Mouse (Mus musculus): ENCODE measurements around the gene Tmem170. TPM values are rescaled to one million over a fixed set of nuclear protein-coding genes. Genes with fewer than 3 reads are reported as not detected.

Gene Tmem170
- 7.9 and 8.9 TPM in 2 replicates for polyA plus RNA-seq (2016; fragmentation: Nextera tagmentation; extraction: Ambion mirVana)

GRCm38 (mm10) chr8:111876355-111876948, at the start of gene Tmem170:
Tmem170 (minus strand) TSS chr8:111876750.
- DNase-seq (ENCODE audit: low spot score), result peak; percentile 98
- Histone ChIP-seq H3K27ac (peak within 1 kb of the TSS; percentile 93), H3K9me3 (replicated peaks) (no peaks in the 10 kb centered on the region), H3K27me3 (ENCODE audit: low read depth, poor library complexity, severe bottlenecking) (no peaks in the 10 kb centered on the region), H3K36me3 (0 out of 2 replicates have a peak, but pooled peaks cover 6% of the 10 kb centered on the region), H3K4me1 (peaks cover 10% of the 10 kb centered on the region), H3K4me3 (peak within 1 kb of the TSS; percentile 87)
- under 1% methylated on average over 53 of the region's 53 CpGs for WGBS

DNA sequence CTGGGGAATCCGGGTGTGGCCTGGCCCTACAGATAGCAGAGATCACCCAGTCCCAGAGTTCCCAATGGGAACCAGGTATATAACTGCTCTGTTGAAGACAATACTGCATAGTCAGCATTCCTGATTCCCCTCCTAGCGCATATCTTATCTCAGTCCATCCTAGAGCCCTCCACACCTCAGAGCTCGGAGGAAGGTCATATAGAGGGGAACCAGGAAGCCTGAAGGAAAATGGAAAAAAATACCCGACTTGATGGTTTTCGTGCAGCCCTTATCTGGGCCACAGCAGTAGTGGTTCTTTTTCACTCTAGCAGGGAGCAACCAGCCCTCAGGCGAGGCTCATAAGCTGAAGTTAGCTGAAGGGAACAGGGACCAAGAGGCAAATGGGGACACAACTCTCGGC, 48.4 kb upstream of the Tmem170 start:
- WGBS, result 79% methylated on average over 7 of the region's 7 CpGs
- H3K4me1 ChIP-seq, result no peaks in the 10 kb centered on the region
- no peak overlapping the region for H3K4me3 ChIP-seq
- H3K9me3 ChIP-seq (replicated peaks), result no peaks in the 10 kb centered on the region
- H3K36me3 ChIP-seq, result no peaks in the 10 kb centered on the region
- no peaks in the 10 kb centered on the region for H3K27me3 ChIP-seq (ENCODE audit: low read depth, poor library complexity, severe bottlenecking)
- no peak overlapping the region for H3K27ac ChIP-seq
- no peak for DNase-seq (ENCODE audit: low spot score)

DNA sequence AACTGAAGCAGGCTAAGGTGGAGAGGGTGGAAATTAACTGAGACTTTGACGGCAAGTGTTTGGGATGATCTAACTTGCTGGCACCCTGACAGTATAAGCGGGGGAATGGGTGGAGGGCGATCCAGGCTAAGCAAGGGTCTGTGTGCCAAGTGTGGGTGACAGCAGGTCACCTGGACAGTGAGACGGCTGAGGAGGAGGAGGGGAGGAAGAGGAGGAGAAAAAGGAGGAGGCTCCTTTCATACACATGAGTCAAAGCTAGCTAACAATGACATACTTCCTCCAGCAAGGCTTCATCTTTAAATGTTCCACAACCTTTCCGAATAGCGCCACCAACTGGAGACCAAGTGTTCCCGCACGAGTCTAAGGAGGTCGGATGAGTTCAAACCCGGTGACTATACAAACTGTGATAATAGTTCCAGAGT, 46.8 kb upstream of the Tmem170 start:
- no peak overlapping the region for H3K4me3 ChIP-seq
- H3K36me3 ChIP-seq, result peaks cover 6% of the 10 kb centered on the region
- H3K4me1 ChIP-seq, result no peaks in the 10 kb centered on the region
- DNase-seq (ENCODE audit: low spot score), result no peak
- 35% methylated on average over 10 of the region's 10 CpGs for WGBS
- H3K9me3 ChIP-seq (replicated peaks), result no peaks in the 10 kb centered on the region
- H3K27ac ChIP-seq, result no peak overlapping the region
- no peaks in the 10 kb centered on the region for H3K27me3 ChIP-seq (ENCODE audit: low read depth, poor library complexity, severe bottlenecking)

DNA sequence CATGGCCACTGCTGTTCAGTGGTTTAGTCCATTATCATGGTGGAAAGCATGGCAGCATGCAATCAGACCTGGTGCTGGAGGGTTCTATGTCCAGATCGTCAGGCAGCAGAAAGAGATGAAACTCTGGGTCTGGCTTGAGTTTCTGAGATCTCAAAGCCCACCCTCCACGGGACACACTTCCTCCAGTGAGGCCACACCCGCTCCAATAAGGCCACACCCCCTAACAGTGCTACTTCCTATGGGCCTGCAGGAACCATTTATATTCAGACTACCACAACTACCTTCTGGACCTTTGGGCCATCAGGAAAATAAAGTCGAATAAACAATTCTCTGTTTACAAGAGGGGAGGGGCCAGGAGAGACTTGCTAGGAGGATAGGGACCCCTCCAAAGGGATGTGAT, 44.4 kb upstream of the Tmem170 start:
- H3K27me3 ChIP-seq (ENCODE audit: low read depth, poor library complexity, severe bottlenecking), result no peaks in the 10 kb centered on the region
- peaks cover 17% of the 10 kb centered on the region for H3K36me3 ChIP-seq
- H3K4me3 ChIP-seq, result no peak overlapping the region
- no peak for DNase-seq (ENCODE audit: low spot score)
- H3K9me3 ChIP-seq (replicated peaks), result no peaks in the 10 kb centered on the region
- no peaks in the 10 kb centered on the region for H3K4me1 ChIP-seq
- 84% methylated on average over 4 of the region's 4 CpGs for WGBS
- no peak overlapping the region for H3K27ac ChIP-seq

DNA sequence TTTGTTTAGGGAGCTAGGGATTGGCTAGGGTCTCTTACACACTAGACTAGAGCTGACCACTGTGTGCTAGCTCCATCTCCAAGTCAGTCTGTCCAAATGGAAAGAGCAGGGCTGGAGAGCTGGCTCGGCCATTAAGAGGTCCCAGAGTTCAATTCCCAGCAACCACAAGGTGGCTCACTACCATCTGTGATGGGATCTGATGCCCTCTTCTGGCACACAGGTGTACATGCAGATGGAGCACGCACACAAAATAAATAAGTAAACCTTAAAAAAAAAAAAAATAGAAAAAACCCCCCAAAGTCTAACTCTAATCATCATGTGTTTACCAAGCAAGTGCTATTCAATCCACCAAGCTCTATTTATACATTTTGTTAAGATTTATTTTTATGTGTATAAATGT, 43.1 kb upstream of the Tmem170 start:
- Histone ChIP-seq H3K36me3 (peaks cover 17% of the 10 kb centered on the region), H3K27me3 (ENCODE audit: low read depth, poor library complexity, severe bottlenecking) (no peaks in the 10 kb centered on the region), H3K4me3 (no peak overlapping the region), H3K9me3 (replicated peaks) (no peaks in the 10 kb centered on the region), H3K4me1 (no peaks in the 10 kb centered on the region), H3K27ac (no peak overlapping the region)
- 95% methylated on average over 2 of the region's 2 CpGs for WGBS
- no peak for DNase-seq (ENCODE audit: low spot score)

DNA sequence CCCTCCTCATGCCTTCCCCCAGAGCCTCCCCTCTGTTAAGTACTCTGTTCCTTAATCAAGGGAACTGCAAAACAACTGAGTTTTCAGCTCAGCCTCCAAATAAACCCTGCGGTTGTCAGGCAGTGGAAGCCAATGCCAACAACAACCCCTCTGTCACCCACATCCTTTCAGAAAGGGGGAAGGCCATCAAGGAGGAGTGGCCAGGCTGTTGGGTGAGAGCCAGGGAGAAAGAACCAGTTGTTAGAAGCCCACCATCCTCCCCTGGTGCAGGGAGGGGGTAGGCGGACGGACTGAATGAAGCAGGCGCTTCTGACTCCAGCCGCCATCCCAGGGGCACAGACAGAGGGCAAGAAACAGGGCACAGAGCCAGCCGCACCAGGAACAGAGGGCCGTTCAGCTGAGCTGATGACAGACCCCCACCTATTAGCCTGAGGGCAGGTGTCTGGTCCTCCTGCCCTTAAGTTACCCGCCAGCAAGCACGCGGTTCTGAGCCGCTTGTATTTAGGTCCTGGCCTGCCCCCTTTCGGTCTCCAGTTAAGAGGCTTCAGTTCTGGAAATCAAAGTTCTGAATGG, 36.4 kb upstream of the Tmem170 start:
- no peak overlapping the region for H3K4me3 ChIP-seq
- 45% methylated on average over 12 of the region's 12 CpGs for WGBS
- H3K4me1 ChIP-seq, result peaks cover 17% of the 10 kb centered on the region
- H3K36me3 ChIP-seq, result peaks cover 7% of the 10 kb centered on the region
- H3K27ac ChIP-seq, result no peak overlapping the region
- H3K9me3 ChIP-seq (replicated peaks), result no peaks in the 10 kb centered on the region
- no peak for DNase-seq (ENCODE audit: low spot score)
- H3K27me3 ChIP-seq (ENCODE audit: low read depth, poor library complexity, severe bottlenecking), result peaks cover 48% of the 10 kb centered on the region

DNA sequence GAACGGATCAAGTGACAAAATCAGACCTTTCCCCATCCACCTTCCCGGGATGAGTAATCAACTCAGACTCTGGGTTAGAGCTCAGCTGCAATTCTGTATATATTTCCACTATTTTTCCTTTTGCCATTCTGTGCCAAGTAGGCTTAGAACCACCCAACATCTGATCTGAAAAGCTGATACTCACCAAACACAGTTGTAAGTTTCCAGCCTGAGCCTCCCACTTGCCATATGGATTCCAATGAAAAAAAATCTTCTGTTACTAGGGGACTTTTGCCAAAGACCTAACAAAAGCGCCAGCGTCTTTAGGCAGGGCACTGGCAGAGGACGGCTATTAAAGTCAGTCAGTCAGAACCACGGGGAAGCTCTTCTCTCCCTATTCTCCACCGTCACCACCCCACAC, 35.0 kb upstream of the Tmem170 start:
- Histone ChIP-seq H3K36me3 (0 out of 2 replicates have a peak, but pooled peaks cover under 1% of the 10 kb centered on the region), H3K27me3 (ENCODE audit: low read depth, poor library complexity, severe bottlenecking) (peaks cover 48% of the 10 kb centered on the region), H3K4me1 (peaks cover 17% of the 10 kb centered on the region), H3K4me3 (no peak overlapping the region), H3K9me3 (replicated peaks) (no peaks in the 10 kb centered on the region), H3K27ac (no peak overlapping the region)
- WGBS, result 72% methylated on average over 7 of the region's 7 CpGs
- no peak for DNase-seq (ENCODE audit: low spot score)

- Histone ChIP-seq H3K9me3 (replicated peaks) (no peaks in the 10 kb centered on the region), H3K4me1 (peaks cover 17% of the 10 kb centered on the region), H3K36me3 (no peaks in the 10 kb centered on the region), H3K27me3 (ENCODE audit: low read depth, poor library complexity, severe bottlenecking) (peaks cover 48% of the 10 kb centered on the region), H3K27ac (peak within 1 kb of the TSS; percentile 79), H3K4me3 (peak within 1 kb of the TSS; percentile 56)
- DNase-seq (ENCODE audit: low spot score), result peak; percentile 62
- 9% methylated on average over 47 of the region's 47 CpGs for WGBS
Observed at GRCm38 (mm10) chr8:111909621-111910450, 33.3 kb upstream of the Tmem170 start, which contains the start of gene Chst5. Chst5 (minus strand) TSS chr8:111910447.

DNA sequence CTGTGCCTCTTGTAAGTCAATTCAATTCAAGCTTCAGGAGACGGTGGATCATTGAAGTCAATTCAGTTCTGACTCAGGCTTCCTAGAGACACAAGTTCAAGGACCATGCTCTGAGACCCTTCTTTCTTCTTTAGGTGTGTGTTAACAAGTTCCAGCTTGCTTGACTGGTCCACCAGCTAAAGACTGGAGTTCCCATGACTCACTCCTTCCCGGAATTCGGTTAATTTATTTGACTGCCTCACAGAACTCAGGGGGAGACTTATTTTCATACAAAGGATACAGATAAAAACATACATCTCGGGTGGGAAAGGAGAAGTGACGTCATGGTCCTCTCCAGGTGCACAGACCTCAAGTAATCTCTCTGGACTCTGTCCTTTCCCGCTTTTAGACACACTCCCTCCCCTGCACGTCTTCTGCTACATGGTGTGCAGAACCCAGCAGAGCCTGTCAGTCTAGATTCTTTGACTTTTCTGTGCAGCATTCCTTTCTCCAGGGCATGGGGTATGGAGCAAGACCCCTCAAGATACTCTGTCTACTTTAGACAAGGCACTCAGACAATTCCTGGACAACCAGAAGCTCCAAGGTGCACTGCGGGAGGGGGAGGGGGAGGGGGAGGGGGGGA, 29.1 kb upstream of the Tmem170 start:
- no peak overlapping the region for H3K4me3 ChIP-seq
- H3K9me3 ChIP-seq (replicated peaks), result no peaks in the 10 kb centered on the region
- peaks cover 23% of the 10 kb centered on the region for H3K4me1 ChIP-seq
- DNase-seq (ENCODE audit: low spot score), result no peak
- no peak overlapping the region for H3K27ac ChIP-seq
- no peaks in the 10 kb centered on the region for H3K36me3 ChIP-seq
- peaks cover 17% of the 10 kb centered on the region for H3K27me3 ChIP-seq (ENCODE audit: low read depth, poor library complexity, severe bottlenecking)
- WGBS, result 72% methylated on average over 8 of the region's 8 CpGs

- no peak for DNase-seq (ENCODE audit: low spot score)
- no peak overlapping the region for H3K4me3 ChIP-seq
- H3K27ac ChIP-seq, result no peak overlapping the region
- no peaks in the 10 kb centered on the region for H3K27me3 ChIP-seq (ENCODE audit: low read depth, poor library complexity, severe bottlenecking)
- 27% methylated on average over 5 of the region's 5 CpGs for WGBS
- no peaks in the 10 kb centered on the region for H3K36me3 ChIP-seq
- peaks cover 14% of the 10 kb centered on the region for H3K4me1 ChIP-seq
- no peaks in the 10 kb centered on the region for H3K9me3 ChIP-seq (replicated peaks)
Observed at GRCm38 (mm10) chr8:111902080-111902479, 25.5 kb upstream of the Tmem170 start.

DNA sequence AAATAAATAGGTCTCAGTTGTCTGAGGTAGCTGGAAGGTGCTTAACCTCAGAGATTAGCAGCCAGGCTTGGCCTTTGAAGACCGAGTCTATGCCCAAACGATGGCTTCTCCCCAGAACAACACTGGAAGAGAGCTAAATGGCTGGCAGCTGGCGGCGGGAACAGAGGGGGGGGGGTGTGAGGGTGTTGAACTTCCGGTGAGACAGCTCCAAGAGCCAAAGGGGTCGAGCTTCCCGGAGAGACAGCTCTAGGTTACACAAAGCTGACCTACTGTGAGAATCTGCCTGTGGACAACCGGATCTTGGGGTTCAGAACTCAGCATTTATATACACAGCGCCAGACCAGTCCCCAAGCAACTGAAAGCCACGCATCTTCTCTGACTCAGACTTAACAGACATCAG, 22.0 kb upstream of the Tmem170 start:
- Histone ChIP-seq H3K4me1 (peaks cover 14% of the 10 kb centered on the region), H3K9me3 (replicated peaks) (no peaks in the 10 kb centered on the region), H3K36me3 (no peaks in the 10 kb centered on the region), H3K27ac (no peak overlapping the region), H3K27me3 (ENCODE audit: low read depth, poor library complexity, severe bottlenecking) (no peaks in the 10 kb centered on the region), H3K4me3 (no peak overlapping the region)
- no peak for DNase-seq (ENCODE audit: low spot score)
- WGBS, result 41% methylated on average over 10 of the region's 10 CpGs

DNA sequence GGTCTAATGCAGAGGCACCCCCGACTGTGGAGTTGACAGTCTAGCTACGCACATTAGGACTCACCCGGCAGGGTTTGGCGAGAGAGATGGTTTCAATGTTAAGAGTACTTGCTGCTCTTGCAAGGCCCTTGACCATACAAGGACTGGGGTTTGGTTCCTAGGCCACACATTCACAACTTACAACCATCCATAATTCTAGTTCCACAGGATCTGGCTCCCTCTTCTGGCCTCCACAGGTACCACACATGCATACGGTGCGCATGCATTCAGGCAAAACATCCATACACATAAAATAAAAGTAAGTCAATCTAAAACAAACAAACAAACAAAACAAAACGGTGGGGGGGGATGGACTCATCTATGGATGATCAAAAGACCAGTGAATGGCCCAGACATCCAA, 18.4 kb upstream of the Tmem170 start:
- Histone ChIP-seq H3K4me3 (no peak overlapping the region), H3K4me1 (peaks cover 20% of the 10 kb centered on the region), H3K9me3 (replicated peaks) (no peaks in the 10 kb centered on the region), H3K27ac (no peak overlapping the region), H3K36me3 (no peaks in the 10 kb centered on the region), H3K27me3 (ENCODE audit: low read depth, poor library complexity, severe bottlenecking) (peaks cover 27% of the 10 kb centered on the region)
- no peak for DNase-seq (ENCODE audit: low spot score)
- 87% methylated on average over 7 of the region's 7 CpGs for WGBS

DNA sequence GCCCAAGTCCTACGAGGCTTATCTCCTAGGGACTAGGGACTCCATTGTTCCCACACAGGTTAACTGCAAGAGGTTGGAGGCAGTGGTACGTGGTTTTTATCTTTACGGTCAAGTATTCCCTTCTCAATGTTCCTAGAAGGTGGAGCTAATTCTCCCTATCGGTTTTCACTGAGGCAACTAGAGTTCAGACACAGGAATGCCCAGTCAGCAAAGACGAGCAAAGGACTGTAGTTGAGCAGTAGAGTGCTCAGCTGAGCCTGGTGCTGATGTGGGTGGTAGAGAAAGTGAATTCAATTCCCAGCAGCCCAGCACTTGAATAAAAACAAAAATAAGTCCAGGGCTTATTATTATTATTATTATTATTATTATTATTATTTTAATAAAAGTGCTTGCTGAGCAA, 16.1 kb upstream of the Tmem170 start:
- no peak for DNase-seq (ENCODE audit: low spot score)
- WGBS, result 71% methylated on average over 5 of the region's 5 CpGs
- H3K4me3 ChIP-seq, result no peak overlapping the region
- H3K4me1 ChIP-seq, result peaks cover 20% of the 10 kb centered on the region
- peaks cover 49% of the 10 kb centered on the region for H3K27me3 ChIP-seq (ENCODE audit: low read depth, poor library complexity, severe bottlenecking)
- H3K36me3 ChIP-seq, result no peaks in the 10 kb centered on the region
- no peak overlapping the region for H3K27ac ChIP-seq
- no peaks in the 10 kb centered on the region for H3K9me3 ChIP-seq (replicated peaks)
